Mouse (Mus musculus) retina, adult 2 months (tissue): ENCODE results near the gene Cemip2.
"Not testable (repeated sequence)": the region's sequence is repeated elsewhere in the genome, so short reads cannot be mapped to it uniquely, and the experiment has no call there.

Source experiments
- DNase-seq: peaks from one replicate; pipeline ENCODE4 v3.0.0-alpha.2; 2012; ENCODE audit warnings: low read depth, low spot score

The Cemip2 gene

GRCm38 (mm10) chr19:21865242-21866055 is 87.3 kb downstream of the Cemip2 start:
- no peak for DNase-seq

GRCm38 (mm10) chr19:21866094-21866493 is 88.0 kb downstream of the Cemip2 start:
- DNase-seq = no peak

- not testable (repeated sequence) for DNase-seq
These were observed 88.6 kb downstream of the Cemip2 start for GRCm38 (mm10) chr19:21866756-21867155.

GRCm38 (mm10) chr19:21868471-21868870 is 90.3 kb downstream of the Cemip2 start:
- no peak for DNase-seq

GRCm38 (mm10) chr19:21882110-21882940 is 104.2 kb downstream of the Cemip2 start:
- DNase-seq = no peak

GRCm38 (mm10) chr19:21883053-21883452 is 104.9 kb downstream of the Cemip2 start:
- no peak for DNase-seq

- no peak for DNase-seq
These were observed 105.8 kb downstream of the Cemip2 start for GRCm38 (mm10) chr19:21883922-21884321.

GRCm38 (mm10) chr19:21884385-21884784 is 106.2 kb downstream of the Cemip2 start:
- no peak for DNase-seq

GRCm38 (mm10) chr19:21886166-21886657 is 108.1 kb downstream of the Cemip2 start:
- no peak for DNase-seq

- no peak for DNase-seq
These were observed 112.6 kb downstream of the Cemip2 start for GRCm38 (mm10) chr19:21890699-21891098.

- no peak for DNase-seq
These were observed 116.7 kb downstream of the Cemip2 start for GRCm38 (mm10) chr19:21894792-21895191.

GRCm38 (mm10) chr19:21895540-21895939 is 117.4 kb downstream of the Cemip2 start:
- DNase-seq = no peak

GRCm38 (mm10) chr19:21897122-21897827 is 119.1 kb downstream of the Cemip2 start:
- DNase-seq = no peak

- DNase-seq = no peak
These were observed 120.1 kb downstream of the Cemip2 start for GRCm38 (mm10) chr19:21898015-21898939.
